Mouse (Mus musculus): Measurements from ENCODE around the gene Kif21a.

Kif21a gene

GRCm38 (mm10) chr15:91049496-91050441, at the start of gene Kif21a:
TSS of gene Kif21a (minus strand) at chr15:91049948.
- peak; percentile 48 for DNase-seq (ENCODE audit: low spot score)

- DNase-seq (ENCODE audit: low spot score) = no peak
Measured at GRCm38 (mm10) chr15:91096606-91097005, 46.9 kb upstream of the Kif21a start.

GRCm38 (mm10) chr15:91089427-91089826, 39.7 kb upstream of the Kif21a start:
- DNase-seq (ENCODE audit: low spot score) = no peak

GRCm38 (mm10) chr15:91088071-91088470, 38.3 kb upstream of the Kif21a start:
- no peak for DNase-seq (ENCODE audit: low spot score)

- DNase-seq (ENCODE audit: low spot score) = no peak
Measured at GRCm38 (mm10) chr15:91077457-91078410, 28.0 kb upstream of the Kif21a start.

GRCm38 (mm10) chr15:91072440-91072839, 22.7 kb upstream of the Kif21a start:
- no peak for DNase-seq (ENCODE audit: low spot score)

- DNase-seq (ENCODE audit: low spot score) = no peak
Measured at GRCm38 (mm10) chr15:91064310-91064826, 14.6 kb upstream of the Kif21a start.

GRCm38 (mm10) chr15:91063845-91064244, 14.1 kb upstream of the Kif21a start:
- no peak for DNase-seq (ENCODE audit: low spot score)

GRCm38 (mm10) chr15:91056866-91057342, 7.2 kb upstream of the Kif21a start:
- no peak for DNase-seq (ENCODE audit: low spot score)

- DNase-seq (ENCODE audit: low spot score) = no peak
Measured at GRCm38 (mm10) chr15:91056176-91056865, 6.6 kb upstream of the Kif21a start.

- DNase-seq (ENCODE audit: low spot score) = no peak
Measured at GRCm38 (mm10) chr15:91048951-91049495, 725 bp downstream of the Kif21a start.

GRCm38 (mm10) chr15:91047627-91048026, 2.1 kb downstream of the Kif21a start:
- no peak for DNase-seq (ENCODE audit: low spot score)

- DNase-seq (ENCODE audit: low spot score) = no peak
Measured at GRCm38 (mm10) chr15:91046506-91046905, 3.2 kb downstream of the Kif21a start.

GRCm38 (mm10) chr15:91043263-91043662, 6.5 kb downstream of the Kif21a start:
- no peak for DNase-seq (ENCODE audit: low spot score)

GRCm38 (mm10) chr15:91038860-91039259, 10.9 kb downstream of the Kif21a start:
- DNase-seq (ENCODE audit: low spot score) = no peak

GRCm38 (mm10) chr15:91034090-91034489, 15.7 kb downstream of the Kif21a start:
- no peak for DNase-seq (ENCODE audit: low spot score)

GRCm38 (mm10) chr15:91033529-91033928, 16.2 kb downstream of the Kif21a start:
- no peak for DNase-seq (ENCODE audit: low spot score)

GRCm38 (mm10) chr15:91028962-91029361, 20.8 kb downstream of the Kif21a start:
- DNase-seq (ENCODE audit: low spot score) = no peak

- no peak for DNase-seq (ENCODE audit: low spot score)
Measured at GRCm38 (mm10) chr15:91028494-91028893, 21.3 kb downstream of the Kif21a start.

- DNase-seq (ENCODE audit: low spot score) = no peak
Measured at GRCm38 (mm10) chr15:91022276-91022675, 27.5 kb downstream of the Kif21a start.

- no peak for DNase-seq (ENCODE audit: low spot score)
Measured at GRCm38 (mm10) chr15:91018861-91019187, 30.9 kb downstream of the Kif21a start.
